Mouse (Mus musculus) liver, embryonic 14.5 days (tissue): ENCODE results near the gene Atox1.

Experiments used
- CTCF ChIP-seq: IDR thresholded peaks from 2 replicates; pipeline ENCODE4 v1.5.1; 2016; ENCODE audit warnings: antibody characterized with exemption, low read depth, control low read depth
- EP300 ChIP-seq: IDR thresholded peaks from 2 replicates; pipeline ENCODE4 v1.6.1; 2016; ENCODE audit warnings: antibody characterized with exemption, low read depth

DNA sequence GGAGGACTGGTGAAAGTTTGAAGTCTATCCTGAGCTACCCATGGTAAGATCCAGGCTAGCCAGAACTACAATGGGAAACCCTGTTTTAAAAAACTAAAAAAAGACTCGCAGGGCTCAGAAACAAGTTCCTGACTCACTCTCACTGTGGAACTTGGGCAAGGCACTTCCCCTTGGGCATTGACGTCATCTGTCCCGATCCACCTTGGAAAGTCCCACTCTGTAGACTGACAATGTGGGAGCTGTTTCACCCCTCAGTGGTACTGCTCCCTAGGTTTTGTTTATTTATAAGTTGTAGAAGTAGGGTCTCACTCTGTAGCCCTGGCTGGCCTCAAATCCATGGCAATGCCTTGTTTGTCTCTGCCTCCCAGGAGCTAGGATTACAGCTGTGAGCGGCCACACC, 7.4 kb downstream of the Atox1 start:
- TF ChIP-seq CTCF (no peak), EP300 (no peak)
